Mouse (Mus musculus) testis, adult 2 months (tissue): ENCODE data around the gene Sos1. TPM values are rescaled to one million over a fixed set of nuclear protein-coding genes. Genes with fewer than 3 reads are reported as not detected.

Source experiments
- H3K27ac ChIP-seq: fragments of 200-500 bp; 2 replicates; pipeline ENCODE4 v1.5.1; 2012; ENCODE audit warnings: low read depth, low read length; ENCODE audit not compliant: control insufficient read depth, insufficient read depth
- H3K27me3 ChIP-seq: fragments of 200-500 bp; 2 replicates; pipeline ENCODE4 v1.6.1; 2012; ENCODE audit warnings: mild to moderate bottlenecking, low read length, moderate library complexity; ENCODE audit not compliant: control insufficient read depth, insufficient read depth
- H3K36me3 ChIP-seq: fragments of 200-500 bp; 2 replicates; pipeline ENCODE4 v1.6.1; 2012; ENCODE audit warnings: mild to moderate bottlenecking, low read length; ENCODE audit not compliant: control insufficient read depth, insufficient read depth
- H3K4me1 ChIP-seq: fragments of 200-500 bp; 2 replicates; pipeline ENCODE4 v1.6.1; 2012; ENCODE audit warnings: low read length; ENCODE audit not compliant: control insufficient read depth, insufficient read depth
- H3K4me3 ChIP-seq: fragments of 200-500 bp; 2 replicates; pipeline ENCODE4 v1.5.1; 2012; ENCODE audit warnings: low read depth, mild to moderate bottlenecking, low read length, moderate library complexity, mixed read lengths; ENCODE audit not compliant: control insufficient read depth
- CTCF ChIP-seq: fragments of 200-500 bp; IDR thresholded peaks from 2 replicates; pipeline ENCODE4 v1.5.1; 2012; ENCODE audit warnings: low read depth, mild to moderate bottlenecking, inconsistent platforms, low read length, moderate library complexity; ENCODE audit not compliant: control insufficient read depth, insufficient read depth, insufficient replicate concordance
- POLR2A ChIP-seq: fragments of 200-500 bp; IDR thresholded peaks from 2 replicates; pipeline ENCODE4 v1.6.1; 2012; ENCODE audit warnings: low read depth, mild to moderate bottlenecking, inconsistent platforms, low read length, moderate library complexity; ENCODE audit not compliant: control insufficient read depth
- polyA plus RNA-seq: library from polyadenylated mRNA; depleted of rRNA; stranded (reverse); fragments of >200 nt; gene quantifications from 2 replicates; pipeline ENCODE4 v1.2.3, GENCODE M21; 2012; rRNA removed

Gene Sos1
- polyA plus RNA-seq, 1 experiment = 2.8 TPM

DNA sequence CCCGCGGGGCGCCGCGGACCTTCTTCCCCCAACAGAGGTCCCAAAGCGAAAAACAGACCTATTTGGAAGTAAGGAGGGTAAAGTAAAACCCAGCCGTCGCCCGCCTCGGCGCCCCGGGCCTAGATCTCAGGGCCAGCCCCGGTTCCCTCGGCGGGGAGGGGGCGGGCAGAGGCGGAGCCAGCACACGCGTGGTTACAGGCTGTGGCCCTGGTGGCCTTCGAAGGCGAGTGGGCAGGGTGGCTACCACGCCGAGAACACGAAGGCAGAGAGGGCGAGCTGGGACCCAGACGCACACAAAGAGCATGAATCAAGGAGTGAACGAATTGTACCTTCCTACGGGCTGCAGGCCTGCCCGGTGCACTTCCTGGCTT is 106.5 kb downstream of the Sos1 start:
- Histone ChIP-seq H3K4me1 (peaks cover 8% of the 10 kb centered on the region), H3K27me3 (no peaks in the 10 kb centered on the region), H3K4me3 (peak overlapping the region; percentile 89), H3K36me3 (no peaks in the 10 kb centered on the region; the same call in 1 of the 2 replicates), H3K27ac (peak overlapping the region; percentile 55)
- TF ChIP-seq CTCF = no peak
- no peak; the same call in 1 of the 2 replicates for TF ChIP-seq POLR2A

DNA sequence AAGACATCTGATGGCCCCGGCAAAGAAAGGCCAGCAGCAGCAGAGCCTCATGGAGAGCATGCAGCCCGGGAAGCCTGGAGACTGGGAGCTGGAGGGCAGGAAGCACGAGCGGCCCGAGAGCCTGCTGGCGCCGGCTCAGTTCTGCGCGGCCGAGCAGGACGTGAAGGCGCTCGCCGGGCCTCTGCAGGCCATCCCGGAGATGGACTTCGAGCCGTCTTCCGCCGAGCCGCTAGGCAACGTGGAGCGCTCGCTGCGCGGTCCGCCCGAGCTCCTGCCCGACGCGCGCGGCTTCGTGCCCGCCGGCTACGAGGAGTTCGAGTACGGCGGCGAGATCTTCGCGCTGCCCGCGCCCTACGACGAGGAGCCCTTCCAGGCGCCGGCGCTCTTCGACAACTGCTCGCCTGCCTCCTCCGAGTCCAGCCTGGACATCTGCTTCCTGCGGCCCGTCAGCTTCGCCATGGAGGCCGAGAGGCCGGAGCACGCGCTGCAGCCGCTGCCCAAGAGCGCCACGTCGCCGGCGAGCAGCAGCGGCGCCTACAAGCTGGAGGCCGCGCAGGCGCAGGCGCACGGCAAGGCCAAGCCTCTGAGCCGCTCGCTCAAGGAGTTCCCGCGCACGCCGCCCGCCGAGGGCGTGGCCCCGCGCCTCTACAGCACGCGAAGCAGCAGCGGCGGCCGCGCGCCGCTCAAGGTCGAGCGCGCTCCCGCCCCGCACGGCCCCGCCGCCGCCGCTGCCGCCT is 107.1 kb downstream of the Sos1 start, which contains the start of gene Gm10190:
TSS of gene Gm10190 (minus strand) at position 553 of the 737 bp plus-strand sequence.
- no peaks in the 10 kb centered on the region; the same call in 1 of the 2 replicates for H3K36me3 ChIP-seq
- peak within 1 kb of the TSS; percentile 83 for H3K27ac ChIP-seq
- H3K4me3 ChIP-seq = peak within 1 kb of the TSS; percentile 89
- no peaks in the 10 kb centered on the region for H3K27me3 ChIP-seq
- TF ChIP-seq CTCF (no peak), POLR2A (peak; percentile 61; the same call in 1 of the 2 replicates)
- H3K4me1 ChIP-seq = peaks cover 8% of the 10 kb centered on the region

DNA sequence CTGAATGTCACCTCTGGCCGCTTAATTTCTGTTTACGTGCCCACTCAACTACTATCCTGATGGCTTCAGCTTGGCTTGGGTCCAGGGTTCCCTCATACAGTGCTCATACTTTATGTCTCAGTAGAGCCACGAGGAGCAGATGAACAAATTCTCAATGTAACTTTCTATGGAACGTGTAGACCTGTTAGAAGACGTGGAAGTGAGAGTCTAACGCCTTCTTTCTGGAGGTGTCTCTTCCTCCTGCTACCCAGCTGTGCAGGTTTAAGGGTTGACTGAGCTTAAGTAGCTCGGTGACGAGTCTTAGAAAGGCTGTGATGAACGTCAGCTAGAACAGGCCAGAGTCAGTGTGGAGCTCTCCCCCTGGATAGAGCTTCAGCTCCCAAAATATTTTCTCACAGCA is 111.6 kb downstream of the Sos1 start:
- H3K4me3 ChIP-seq = no peak overlapping the region
- H3K36me3 ChIP-seq = no peaks in the 10 kb centered on the region; the same call in 1 of the 2 replicates
- no peaks in the 10 kb centered on the region for H3K27me3 ChIP-seq
- no peak overlapping the region for H3K27ac ChIP-seq
- TF ChIP-seq CTCF (no peak), POLR2A (no peak)
- H3K4me1 ChIP-seq = peaks cover 4% of the 10 kb centered on the region; the same call in 1 of the 2 replicates

DNA sequence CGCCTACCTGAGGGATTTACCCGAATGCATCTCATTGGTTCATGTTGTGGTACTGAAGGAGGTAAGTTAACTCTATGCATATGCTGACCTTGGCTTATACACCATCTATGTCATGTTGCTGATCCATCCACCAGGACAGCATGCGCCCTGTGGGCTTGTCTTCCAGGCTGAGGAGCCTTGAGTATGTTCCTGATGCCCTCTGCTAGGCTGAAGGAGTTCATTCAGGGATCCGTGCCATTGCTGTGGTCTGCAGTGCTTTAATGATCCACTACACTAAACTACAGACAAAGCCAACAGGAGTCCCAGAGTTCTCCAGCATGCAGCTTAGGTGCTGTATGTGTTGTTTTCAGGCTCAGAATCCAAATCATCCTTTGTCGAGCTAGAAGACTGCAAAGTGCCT is 113.0 kb downstream of the Sos1 start:
- H3K4me1 ChIP-seq = no peaks in the 10 kb centered on the region
- no peaks in the 10 kb centered on the region for H3K27me3 ChIP-seq
- H3K27ac ChIP-seq = no peak overlapping the region
- TF ChIP-seq POLR2A (no peak), CTCF (no peak)
- no peaks in the 10 kb centered on the region; the same call in 1 of the 2 replicates for H3K36me3 ChIP-seq
- no peak overlapping the region for H3K4me3 ChIP-seq

DNA sequence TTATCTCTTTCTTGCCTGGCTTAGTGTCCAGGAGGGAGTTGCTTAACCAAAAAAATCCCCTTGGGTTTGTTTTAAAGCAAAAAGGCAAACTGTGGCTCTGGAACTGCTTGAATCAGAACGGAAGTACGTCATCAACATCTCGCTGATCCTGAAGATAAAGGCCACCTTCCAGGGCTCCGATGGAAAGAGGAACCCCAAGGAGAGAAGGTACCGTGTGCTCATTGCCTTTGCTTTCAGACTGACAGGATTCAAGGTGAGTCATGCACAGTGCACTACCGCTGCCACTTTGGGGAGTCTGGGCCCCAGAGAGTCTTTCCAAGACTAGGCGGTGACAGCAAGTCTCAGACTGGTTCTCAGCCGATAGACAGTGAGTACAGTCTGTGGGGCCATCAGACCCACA is 120.0 kb downstream of the Sos1 start:
- Histone ChIP-seq H3K36me3 (no peaks in the 10 kb centered on the region), H3K4me1 (no peaks in the 10 kb centered on the region), H3K4me3 (no peak overlapping the region), H3K27me3 (no peaks in the 10 kb centered on the region), H3K27ac (no peak overlapping the region)
- TF ChIP-seq POLR2A (no peak), CTCF (no peak)

DNA sequence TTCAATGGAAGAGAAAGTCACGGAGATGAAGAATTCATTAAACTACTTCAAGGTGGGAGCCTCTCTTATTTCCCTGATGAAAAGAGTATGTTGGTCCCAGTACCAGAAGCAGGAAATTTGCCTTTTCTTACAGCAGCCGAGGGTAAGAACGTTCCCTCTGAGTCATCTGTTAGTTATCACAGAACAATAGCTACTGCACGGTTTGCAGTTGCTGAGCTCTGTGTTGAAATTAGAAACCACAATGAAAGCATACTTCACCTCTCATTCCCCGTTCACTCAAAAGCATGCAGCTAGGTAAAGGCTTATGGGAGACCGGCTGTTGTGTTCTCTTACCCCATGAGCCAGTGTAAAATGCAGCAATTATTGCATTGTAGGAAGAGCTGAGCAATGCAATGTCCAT is 133.0 kb downstream of the Sos1 start:
- Histone ChIP-seq H3K4me1 (peaks cover 8% of the 10 kb centered on the region), H3K27me3 (no peaks in the 10 kb centered on the region), H3K4me3 (no peak overlapping the region), H3K36me3 (no peaks in the 10 kb centered on the region), H3K27ac (no peak overlapping the region)
- no peak for TF ChIP-seq CTCF
- no peak for TF ChIP-seq POLR2A

DNA sequence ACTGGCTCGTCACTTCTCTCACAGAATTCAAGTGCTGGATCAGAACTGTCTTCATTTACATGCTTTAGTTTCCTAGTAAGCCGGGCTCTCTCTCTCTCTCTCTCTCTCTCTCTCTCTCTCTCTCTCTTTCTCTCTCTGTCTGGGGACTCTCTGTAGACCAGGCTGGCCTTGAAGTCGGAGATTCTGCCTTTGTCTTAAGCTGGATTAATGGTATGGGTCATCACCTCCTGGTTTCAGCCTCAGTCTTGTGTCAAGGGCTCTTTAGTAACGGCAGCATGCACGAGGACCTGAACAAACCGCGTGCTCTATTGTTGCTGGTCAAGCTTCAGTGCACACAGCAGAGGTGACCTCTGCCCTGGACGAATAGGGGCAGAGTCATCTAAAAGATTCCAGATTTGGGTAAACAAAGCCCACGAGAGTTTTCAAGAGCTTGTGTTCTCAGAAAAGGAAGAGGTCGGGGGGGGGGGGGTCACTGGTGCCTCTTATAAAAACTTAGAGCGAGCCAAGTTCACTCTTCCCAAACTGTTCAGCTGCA is 133.6 kb downstream of the Sos1 start:
- Histone ChIP-seq H3K27ac (no peak overlapping the region), H3K4me1 (peaks cover 8% of the 10 kb centered on the region), H3K4me3 (no peak overlapping the region), H3K27me3 (no peaks in the 10 kb centered on the region), H3K36me3 (no peaks in the 10 kb centered on the region)
- no peak for TF ChIP-seq POLR2A

DNA sequence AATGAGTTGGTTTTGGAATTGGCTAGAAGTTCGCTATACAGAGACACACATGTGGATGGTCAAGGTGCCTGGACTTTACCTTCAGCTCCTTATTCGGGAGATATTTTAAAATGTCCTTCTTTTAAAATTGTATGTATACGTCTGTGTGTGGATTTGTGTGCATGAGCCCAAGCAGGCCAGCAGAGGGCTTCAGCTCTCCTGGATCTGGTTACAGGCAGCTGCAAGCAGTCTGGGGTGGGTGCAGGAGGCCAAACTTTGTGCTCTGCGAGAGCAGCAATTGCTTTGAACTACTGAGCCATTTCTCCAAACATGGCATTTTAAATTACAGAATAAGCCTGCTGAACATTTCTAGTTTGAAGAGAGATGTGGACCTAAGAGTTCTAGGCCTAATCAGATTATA is 135.0 kb downstream of the Sos1 start:
- Histone ChIP-seq H3K36me3 (no peaks in the 10 kb centered on the region), H3K4me3 (no peak overlapping the region), H3K27me3 (no peaks in the 10 kb centered on the region), H3K27ac (no peak overlapping the region), H3K4me1 (peaks cover 8% of the 10 kb centered on the region)
- TF ChIP-seq CTCF (peak; percentile 29; the same call in 1 of the 2 replicates), POLR2A (no peak)

Other genes starting within 250 kb of the Sos1 start
- gene Morn2, start 190.2 kb downstream of the Sos1 start, polyA plus RNA-seq = 365 and 391 TPM in 2 replicates
- 5.0 and 5.3 TPM in 2 replicates for gene Dhx57, start 190.0 kb downstream of the Sos1 start, polyA plus RNA-seq
- 19.8 and 22.6 TPM in 2 replicates for gene Arhgef33, start 173.0 kb downstream of the Sos1 start, polyA plus RNA-seq
- gene Gm10190, start 106.9 kb downstream of the Sos1 start, polyA plus RNA-seq = 5.0 and 6.1 TPM in 2 replicates
- gene Cdkl4, start 97.4 kb upstream of the Sos1 start, polyA plus RNA-seq = 18.3 and 19.6 TPM in 2 replicates
- gene Map4k3, start 248.0 kb upstream of the Sos1 start, polyA plus RNA-seq = 12.9 and 14.4 TPM in 2 replicates